ENCODE assay signal across 18 mouse cellular contexts in genomic region chr8:100101957-100102356, GRCm38 (mm10).
"Had no signal": no experiment of that assay in that cellular context is flagged by ENCODE, and none has a peak within 500 bp of the region (broad histone marks: within the 10 kb centered on the region; RNA-seq: fewer than 3 reads in every experiment).

No protein-coding gene starts in this region.

- H3K4me2 ChIP-seq: liver, embryonic 11.5 days; liver, embryonic 15.5 days; neural tube, embryonic 13.5 days had no signal

- H3K27ac ChIP-seq: kidney, postnatal 0 days; left cerebral cortex, adult 2 months; limb, embryonic 10.5 days; liver, embryonic 15.5 days; midbrain, embryonic 10.5 days; neural tube, embryonic 13.5 days had no signal

- H3K9me3 ChIP-seq: limb, embryonic 10.5 days; liver, embryonic 15.5 days; midbrain, embryonic 10.5 days; neural tube, embryonic 13.5 days had no signal

- H3K36me3 ChIP-seq: limb, embryonic 10.5 days; liver, embryonic 15.5 days; midbrain, embryonic 10.5 days; neural tube, embryonic 13.5 days had no signal

- DNase-seq: kidney, adult 8-10 months; kidney, postnatal 4 days; lung, adult 2 months; lung, postnatal 4 days; retina, postnatal 1 day; right cerebral cortex, postnatal 4 days; spleen, adult 18-20 months; thymus, adult 2 months; thymus, postnatal 25 days had no signal

- H3K9ac ChIP-seq: liver, embryonic 15.5 days; neural tube, embryonic 13.5 days had no signal

- ATAC-seq: lung, postnatal 0 days; midbrain, embryonic 16.5 days had no signal

- H3K4me3 ChIP-seq: left cerebral cortex, adult 2 months; limb, embryonic 10.5 days; liver, embryonic 15.5 days; midbrain, embryonic 10.5 days; neural tube, embryonic 13.5 days had no signal

- H3K4me1 ChIP-seq: limb, embryonic 10.5 days; liver, embryonic 15.5 days; neural tube, embryonic 13.5 days had no signal

- H3K27me3 ChIP-seq: liver, embryonic 15.5 days; neural tube, embryonic 13.5 days had no signal
